Mouse (Mus musculus) neutrophil, adult 5-6 weeks (primary cell): ENCODE measurements around the gene Sfta2. TPM values are rescaled to one million over a fixed set of nuclear protein-coding genes. Genes with fewer than 3 reads are reported as not detected.
A peak's percentile ranks its signal among the peaks of the same experiment; 100 is the strongest.

Experiments used
- ATAC-seq: fragments of 151-379, 151-347 bp; 2 replicates; pipeline ENCODE4 v1.8.0; 2017; ENCODE audit warnings: mild to moderate bottlenecking, moderate TSS enrichment; ENCODE audit not compliant: insufficient number of reproducible peaks, poor library complexity, low FRiP score, severe bottlenecking; ENCODE audit errors: extremely low read depth
- total RNA-seq: library from RNA; stranded (forward); fragments of 200-1000 nt; gene quantifications from 2 replicates; pipeline ENCODE4 v1.2.3, GENCODE M21; 2017

Gene Sfta2
- total RNA-seq = not detected in 2 replicates

DNA sequence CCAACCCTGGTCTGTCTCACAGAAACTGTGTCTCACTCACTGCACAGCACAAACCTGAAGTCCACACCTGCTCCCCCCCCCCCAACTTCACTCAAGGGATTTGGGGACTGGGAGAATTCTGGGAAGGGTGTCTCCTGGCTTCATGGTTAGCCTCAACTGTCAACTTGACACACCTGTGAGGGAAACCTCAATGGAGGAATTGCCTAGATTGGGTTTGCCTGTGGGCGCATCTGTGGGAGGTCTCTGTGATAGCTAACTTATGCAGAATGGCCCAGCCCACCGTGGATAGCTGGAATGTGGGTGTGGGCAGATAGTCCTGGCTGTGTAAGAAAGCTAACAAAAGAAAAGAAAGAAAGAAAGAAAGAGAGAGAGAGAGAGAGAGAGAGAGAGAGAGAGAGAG lies at the start of gene Sfta2:
Gene Sfta2 (plus strand): TSS at position 301 of the 400 bp plus-strand sequence.
- no peak for ATAC-seq

DNA sequence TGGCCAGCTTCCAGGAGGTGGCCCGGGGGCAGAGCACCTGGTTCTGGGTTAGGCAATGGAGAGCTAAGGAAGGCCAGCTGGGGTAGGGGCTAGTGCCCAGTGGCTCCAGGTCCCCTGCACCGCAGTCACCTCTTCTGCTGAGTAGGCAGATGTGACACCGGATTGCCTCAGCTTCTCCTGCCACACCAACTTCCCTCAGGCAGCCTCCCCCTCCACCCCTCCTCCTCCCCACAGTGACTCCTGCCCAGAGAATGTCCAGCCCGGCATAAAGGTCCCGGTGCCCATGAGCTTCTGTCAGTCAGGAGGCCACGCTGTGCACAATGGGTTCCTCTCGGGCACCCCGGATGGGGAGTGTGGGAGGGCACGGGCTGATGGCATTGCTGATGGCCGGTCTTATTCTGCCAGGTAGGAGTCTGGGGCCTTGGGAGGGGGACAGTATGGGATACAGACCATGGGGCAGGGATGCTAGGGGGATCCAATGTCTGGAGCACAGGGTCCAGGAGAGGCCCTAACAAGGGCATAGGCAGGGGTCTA lies 49.4 kb upstream of the Sfta2 start, which contains the start of gene Cdsn:
Gene Cdsn (plus strand): TSS at position 248 of the 534 bp plus-strand sequence.
- no peak for ATAC-seq

DNA sequence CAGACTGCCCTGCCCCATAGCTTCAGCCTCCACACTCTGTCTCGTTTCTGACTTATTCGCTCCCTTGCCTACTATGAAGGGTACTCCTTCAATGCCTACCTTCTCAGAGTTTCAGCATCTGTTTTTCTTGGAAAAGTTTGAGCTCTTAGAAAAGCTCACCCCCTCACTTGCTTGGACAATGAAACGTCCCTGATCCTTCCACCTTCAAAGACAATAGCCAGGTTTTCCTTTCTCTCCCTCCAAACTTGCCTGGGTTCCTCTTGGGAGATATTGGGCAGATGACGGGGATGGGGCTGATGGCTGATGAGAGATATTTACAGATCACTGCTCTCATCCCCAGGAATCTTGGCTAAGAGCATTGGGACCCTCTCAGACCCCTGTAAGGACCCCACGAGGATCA lies 47.0 kb upstream of the Sfta2 start:
- ATAC-seq = no peak

DNA sequence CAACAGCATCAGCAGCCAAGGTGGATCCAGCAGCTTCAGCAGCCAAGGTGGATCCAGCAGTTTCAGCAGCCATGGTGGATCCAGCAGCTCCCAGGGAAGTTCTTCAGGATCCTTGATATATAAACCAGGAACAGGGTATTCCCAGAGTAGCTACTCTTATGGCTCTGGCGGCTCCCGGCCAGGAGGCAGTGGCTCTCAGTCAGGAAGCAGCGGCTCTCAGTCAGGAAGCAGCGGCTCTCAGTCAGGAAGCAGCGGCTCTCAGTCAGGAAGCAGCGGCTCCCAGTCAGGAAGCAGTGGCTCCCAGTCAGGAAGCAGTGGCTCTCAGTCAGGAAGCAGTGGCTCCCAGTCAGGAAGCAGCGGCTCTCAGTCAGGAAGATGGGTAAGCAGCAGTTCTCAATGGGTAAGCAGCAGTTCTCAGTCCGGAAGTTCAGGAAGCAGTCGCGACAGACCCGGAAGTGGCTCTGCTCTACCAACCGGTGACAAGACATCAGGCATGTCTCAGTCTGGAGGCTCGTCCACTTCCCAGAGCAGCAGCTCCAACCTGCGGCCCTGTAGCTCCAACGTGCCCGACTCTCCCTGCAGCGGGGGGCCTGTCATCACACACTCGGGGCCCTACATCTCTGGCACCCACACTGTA lies 46.5 kb upstream of the Sfta2 start:
- no peak for ATAC-seq

DNA sequence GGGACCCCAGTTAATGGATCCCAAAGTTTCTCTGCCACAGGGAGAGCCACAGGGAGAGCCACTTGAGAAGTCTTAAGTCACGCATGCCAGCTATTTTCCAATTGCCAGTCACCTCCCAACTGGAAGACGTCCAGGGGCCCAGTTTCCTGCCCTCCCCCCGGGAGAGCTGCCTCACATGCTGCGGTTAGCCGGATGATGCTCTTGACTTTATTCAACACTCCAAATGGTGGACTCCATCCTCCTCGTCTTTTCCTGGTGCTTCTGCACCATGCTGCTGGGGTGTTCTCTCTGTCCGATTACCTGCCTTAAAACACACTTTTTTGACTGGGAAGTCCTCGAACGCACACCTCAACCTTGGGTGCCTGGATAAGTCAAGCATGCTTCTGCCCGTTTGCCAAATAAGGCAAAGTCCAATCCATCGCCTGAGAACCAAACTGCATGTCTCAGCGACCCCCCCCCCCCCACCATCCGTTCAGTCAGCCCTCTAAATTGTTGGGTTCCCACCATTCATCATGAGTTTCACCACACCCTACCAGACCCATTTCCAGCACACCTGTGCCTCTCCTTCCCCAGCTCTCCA lies 45.1 kb upstream of the Sfta2 start:
- no peak for ATAC-seq

DNA sequence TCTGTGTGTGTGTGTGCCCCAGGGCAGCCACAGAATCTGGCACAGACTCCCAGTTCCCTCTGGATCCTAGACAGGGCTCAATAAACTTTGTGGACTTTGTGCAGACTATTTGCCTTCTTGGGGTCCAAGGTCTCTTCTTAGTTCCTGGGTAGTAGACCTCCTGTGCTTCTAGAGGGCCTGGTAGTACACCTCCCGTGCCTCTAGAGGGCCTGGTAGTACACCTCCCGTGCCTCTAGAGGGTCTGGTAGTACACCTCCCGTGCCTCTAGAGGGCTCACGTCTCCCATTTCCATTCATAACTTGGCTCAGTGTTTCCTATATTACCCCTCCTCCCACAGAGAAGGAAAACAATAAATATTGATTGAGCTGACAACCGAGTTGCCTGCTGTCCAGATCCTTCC lies 44.5 kb upstream of the Sfta2 start:
- ATAC-seq = no peak

DNA sequence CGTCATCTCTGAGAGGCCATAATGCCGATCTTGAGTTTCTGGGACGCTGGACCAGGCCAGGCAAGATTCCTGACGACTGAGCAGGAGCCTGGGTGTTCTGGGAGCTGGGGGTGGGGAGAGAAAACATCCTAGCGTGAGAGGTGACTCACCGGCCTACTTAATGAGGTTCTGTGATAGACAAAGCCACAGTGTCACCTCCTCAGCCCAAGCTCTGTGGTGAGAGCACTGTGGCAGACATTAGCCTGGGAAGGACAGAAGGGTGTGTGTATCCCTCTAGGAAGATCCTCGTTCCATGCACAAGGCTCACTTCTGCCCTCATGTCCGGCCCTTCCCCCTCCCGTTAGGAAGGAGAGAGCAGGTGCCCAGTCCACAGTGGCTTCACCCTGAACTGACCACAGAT lies 44.0 kb upstream of the Sfta2 start:
- ATAC-seq = no peak

DNA sequence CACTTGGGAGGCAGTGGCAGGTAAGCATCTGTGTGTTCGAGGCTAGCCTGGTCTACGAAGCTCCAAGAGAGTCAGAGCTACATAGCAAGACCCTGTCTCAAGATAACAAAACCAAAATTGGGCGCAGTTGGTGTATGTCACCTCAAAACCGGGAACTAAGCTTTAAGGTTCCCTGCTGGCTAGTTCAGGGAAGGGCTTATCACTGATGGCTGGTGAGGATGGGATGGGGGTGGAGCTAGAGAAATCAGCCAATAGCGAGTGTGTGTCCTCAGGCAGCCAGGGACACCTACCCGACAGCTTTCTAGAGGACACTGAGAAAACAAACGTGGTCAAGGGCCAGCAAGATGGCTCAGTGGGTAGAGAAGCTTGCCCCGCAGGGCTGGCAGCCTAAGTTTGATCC lies 43.1 kb upstream of the Sfta2 start:
- no peak for ATAC-seq

DNA sequence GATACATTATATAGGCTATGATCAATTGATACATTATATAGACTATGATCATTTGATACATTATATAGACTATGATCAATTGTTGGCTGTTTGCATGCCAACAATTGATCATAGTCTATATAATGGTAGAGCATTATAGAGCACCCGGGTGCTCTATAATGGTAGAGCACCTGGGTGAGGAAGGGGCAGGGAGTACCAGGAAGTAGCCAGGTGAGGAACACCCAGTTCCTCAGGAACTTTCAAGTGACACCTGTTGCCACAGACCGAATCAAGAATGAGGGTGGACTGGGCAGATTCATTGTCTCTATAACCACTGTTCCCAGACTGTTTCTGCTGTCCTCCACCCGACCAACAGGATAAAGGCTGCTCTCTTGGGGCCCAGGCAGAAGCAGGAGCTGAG lies 34.2 kb upstream of the Sfta2 start, which contains the start of gene 2300002M23Rik:
Gene 2300002M23Rik (plus strand): TSS at position 301 of the 400 bp plus-strand sequence.
- ATAC-seq = no peak

DNA sequence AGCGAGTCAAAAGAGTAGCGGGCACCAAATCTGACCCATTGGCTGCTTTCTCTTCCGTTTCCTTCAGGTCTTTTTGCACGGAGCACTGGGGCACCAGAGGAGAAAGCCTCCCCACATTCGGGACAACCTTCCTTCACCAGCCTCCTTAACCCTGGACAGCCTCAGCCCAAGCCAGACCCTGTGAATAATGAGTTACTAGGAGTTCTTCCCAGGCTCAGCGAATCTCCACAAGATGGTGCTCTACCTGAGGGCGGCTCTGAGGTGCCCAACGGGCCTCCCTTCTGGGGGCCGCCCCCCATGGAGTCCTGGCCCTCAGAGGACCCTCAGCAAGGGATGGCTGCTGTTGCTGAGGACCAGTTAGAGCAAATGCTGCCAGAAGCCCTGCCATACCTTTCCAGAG lies 33.6 kb upstream of the Sfta2 start:
- no peak for ATAC-seq

DNA sequence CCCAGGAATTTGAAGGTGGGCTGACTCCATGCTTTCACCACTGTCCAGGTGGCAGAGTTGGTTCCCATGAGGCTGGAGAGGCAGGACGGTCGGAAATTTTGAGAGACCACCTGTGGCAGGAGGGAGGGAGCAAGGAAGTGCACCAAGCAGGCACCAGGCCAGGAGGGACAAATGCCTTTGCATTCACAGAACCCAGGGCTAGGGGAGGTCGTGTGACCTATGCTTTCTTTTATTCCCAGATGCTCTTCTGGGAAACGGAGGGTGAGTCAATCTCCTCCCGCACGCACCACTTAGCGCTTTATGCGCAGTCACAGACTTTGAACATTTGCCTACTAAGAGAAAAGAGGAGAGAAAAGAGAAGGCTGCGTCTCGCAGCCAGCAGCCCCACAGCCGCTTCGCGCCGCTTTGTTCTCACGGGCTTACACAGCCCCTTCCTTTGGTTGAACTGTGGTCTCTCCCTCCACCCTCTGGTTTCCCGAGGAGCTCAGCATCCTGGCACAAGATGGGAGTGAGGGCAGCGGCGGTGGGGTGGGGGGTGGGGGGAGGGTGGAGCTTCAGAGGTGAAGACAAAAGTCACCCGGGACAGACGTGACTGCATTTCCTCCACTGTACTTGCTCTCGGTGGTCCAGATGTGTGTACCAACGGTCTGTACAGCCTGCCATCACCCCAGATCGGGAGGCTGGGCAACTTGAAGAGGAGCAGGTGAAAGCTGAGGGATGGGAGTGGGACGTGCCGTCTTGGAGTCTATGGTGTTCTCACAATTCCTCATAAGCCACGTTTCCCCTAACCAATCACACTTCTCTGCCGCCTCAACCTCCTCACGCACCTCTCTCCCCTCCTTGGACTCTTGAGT lies 32.0 kb upstream of the Sfta2 start:
- no peak for ATAC-seq

DNA sequence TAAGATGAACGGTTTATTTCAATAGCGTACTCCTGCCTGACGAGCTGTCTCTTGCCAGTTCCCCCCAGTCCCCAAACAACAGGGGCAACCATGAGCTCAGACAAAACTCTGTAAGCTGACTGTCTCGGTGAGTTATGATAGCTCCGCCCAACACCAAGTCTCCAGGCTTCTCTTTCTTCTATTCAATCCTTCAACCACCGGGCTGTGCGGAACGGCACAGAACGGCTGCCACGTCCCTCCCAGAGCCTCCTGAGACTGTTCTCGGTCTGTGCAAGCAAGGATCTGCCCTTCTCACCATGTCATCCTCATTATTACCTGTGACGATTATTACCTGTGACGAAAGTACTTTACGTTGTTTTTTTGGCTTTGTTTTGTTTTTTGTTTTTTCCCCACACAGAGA lies 30.5 kb upstream of the Sfta2 start:
- ATAC-seq = no peak

DNA sequence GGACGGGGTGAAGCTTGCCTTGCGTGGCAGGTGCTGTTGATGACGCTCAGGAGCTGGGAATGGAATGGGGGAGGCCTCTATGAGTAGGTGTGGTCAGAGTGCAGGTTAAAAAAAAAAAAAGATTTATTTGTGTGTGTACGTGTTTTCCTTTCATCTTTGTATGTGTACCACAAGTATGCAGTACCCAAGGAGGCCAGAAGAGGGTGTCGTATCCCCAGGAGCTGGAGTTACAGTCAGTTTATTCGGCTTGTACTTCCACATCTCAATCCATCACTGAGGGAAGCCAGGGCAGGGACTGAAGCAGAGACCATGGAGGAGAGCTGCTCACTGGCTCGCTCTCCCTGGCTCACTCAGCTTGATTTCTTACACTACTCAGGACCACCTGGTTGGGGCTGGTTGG lies 29.9 kb upstream of the Sfta2 start:
- ATAC-seq = no peak

DNA sequence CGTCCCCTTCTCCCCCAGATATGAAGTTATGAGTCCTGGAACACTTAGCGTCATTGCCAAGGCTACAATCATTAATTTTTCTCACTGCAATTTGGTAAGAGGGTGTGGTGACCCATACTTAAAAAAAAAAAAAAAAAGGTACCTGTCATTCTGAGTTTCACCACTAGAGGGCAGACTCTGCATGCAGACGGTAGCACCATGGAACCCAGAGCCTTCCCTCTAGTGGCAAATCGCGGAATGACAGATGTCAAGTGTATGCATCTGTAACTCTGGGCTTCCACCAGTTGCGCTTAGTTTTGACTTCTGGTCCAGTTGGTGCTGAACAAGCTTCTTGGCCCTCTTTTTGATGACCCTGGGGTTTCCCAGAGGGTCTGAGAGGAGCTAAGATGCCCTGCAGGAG lies 23.1 kb upstream of the Sfta2 start:
- ATAC-seq = peak; percentile 87

DNA sequence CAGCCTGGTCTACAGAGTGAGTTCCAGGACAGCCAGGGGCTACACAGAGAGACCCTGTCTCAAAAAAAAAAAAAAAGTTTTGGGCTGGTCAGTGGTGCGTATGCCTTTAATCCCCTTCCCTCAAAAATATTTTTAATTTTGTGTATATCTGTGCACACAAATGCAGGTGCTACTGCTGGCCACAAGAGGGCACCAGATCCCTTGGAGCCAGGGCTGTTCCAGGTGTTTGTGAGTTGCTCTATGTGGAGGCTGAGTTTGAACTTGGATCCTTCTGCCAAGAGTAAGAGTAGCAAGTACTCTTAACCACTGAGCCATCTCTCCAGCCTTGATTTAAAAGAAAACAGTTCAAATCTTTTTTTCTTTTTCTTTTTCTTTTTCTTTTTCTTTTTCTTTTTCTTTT lies 18.4 kb upstream of the Sfta2 start:
- peak; percentile 37; the same call in 1 of the 2 replicates for ATAC-seq

DNA sequence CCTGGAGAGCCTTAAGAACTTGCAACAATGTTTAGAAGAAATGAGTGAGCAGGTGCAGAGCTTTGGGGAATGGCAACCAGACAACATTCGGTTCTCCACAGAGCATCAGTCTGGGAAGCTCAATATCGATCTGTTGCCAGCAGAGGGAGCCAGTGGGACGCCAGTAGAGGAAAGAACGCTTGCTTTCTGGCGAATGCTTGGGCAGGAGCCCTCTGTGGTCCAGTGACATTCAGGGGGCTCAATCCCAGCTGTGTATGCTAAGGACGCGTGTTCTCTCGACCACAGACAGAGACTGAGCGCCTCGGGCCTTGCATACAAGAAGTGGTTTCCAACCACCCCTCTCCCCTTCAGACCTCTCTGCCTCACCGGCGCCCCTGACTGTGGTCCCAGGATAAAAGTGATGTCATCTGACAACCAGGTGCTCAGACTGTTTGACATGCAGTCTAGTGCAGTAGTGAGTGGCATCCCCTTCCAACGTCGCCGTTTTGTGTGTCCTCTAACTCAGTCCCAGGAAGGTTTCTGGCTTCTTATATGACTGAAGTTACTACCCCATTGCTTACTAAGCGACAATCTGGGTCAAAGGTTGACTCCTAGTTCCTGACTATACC lies 16.9 kb upstream of the Sfta2 start:
- ATAC-seq = peak; percentile 46; the same call in 1 of the 2 replicates

DNA sequence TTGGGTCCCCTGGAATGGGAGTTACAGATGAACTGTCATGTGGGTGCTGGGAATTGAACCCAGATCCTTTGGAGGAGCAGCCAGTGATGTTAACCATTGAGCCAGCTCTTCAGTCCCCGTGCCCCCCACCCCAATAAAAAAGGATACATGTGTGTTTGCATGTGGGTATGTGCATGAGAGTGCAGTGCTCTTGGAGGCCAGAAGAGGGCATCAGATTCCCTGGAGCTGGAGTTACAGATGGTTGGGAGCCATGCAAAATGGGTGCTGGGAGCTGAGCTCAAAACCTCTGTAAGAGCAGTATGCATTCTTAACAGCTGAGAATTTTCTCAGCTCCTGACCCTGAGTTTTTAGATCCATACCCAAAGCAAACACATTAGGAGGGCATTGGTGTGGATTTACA lies 14.1 kb upstream of the Sfta2 start:
- no peak for ATAC-seq

DNA sequence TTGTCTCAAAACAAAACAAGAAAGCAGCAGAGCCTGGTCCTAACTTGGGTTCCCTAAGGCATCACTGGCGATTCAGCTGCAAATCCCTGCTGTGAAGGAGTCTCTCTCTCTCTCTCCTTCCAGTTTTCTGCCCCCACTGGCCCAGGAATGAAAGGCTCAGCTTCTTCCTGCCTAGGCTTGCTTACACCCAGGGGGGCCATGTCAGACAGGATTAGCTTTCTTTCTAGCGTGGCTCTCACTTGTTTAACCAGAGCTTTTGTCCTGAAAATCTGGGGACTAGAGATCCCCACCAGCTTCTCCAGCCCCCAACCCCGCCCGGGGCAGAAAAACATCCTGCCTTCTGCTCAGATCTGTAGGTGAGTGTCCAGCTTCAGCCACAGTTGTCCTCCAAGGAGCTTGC lies 13.0 kb upstream of the Sfta2 start:
- no peak for ATAC-seq
